Mouse (Mus musculus) megakaryocyte, embryonic 14.5 days (primary cell): ENCODE measurements around the gene Rhox2a. TPM values are rescaled to one million over a fixed set of nuclear protein-coding genes. Genes with fewer than 3 reads are reported as not detected.
"Not testable (repeated sequence)": the region's sequence is repeated elsewhere in the genome, so short reads cannot be mapped to it uniquely, and the experiment has no call there.

Experiments
- H3K27me3 ChIP-seq: replicated peaks from 2 replicates; pipeline ENCODE3; 2012; ENCODE audit warnings: inconsistent platforms
- H3K36me3 ChIP-seq: replicated peaks from 2 replicates; pipeline ENCODE3; 2012; ENCODE audit warnings: low read length, inconsistent platforms, mixed read lengths
- H3K4me1 ChIP-seq: 2 replicates; pipeline ENCODE4 v1.6.1; 2012; ENCODE audit warnings: inconsistent platforms
- H3K4me3 ChIP-seq: replicated peaks from 2 replicates; pipeline ENCODE3; 2012; ENCODE audit warnings: moderate library complexity, mild to moderate bottlenecking, inconsistent platforms
- H3K9me3 ChIP-seq: 2 replicates; pipeline ENCODE4 v1.6.1; 2012; ENCODE audit warnings: inconsistent platforms
- FLI1 ChIP-seq: IDR thresholded peaks from 2 replicates; pipeline ENCODE4 v1.6.1; 2012; ENCODE audit warnings: low read length, inconsistent platforms, mixed read lengths
- GATA1 ChIP-seq: IDR thresholded peaks from 3 replicates; pipeline ENCODE4 v1.6.1; 2012; ENCODE audit warnings: mixed read lengths, low read length, inconsistent platforms, borderline replicate concordance
- polyA plus RNA-seq: library from polyadenylated mRNA; stranded (reverse); fragments of >175 nt; gene quantifications from 2 replicates; pipeline ENCODE4 v1.2.3, GENCODE M21; 2012; ENCODE audit warnings: low replicate concordance; ENCODE audit not compliant: insufficient read depth

Gene Rhox2a
- not detected in 2 replicates for polyA plus RNA-seq

- H3K9me3 ChIP-seq, H3K27me3 ChIP-seq, H3K4me3 ChIP-seq, H3K36me3 ChIP-seq, H3K4me1 ChIP-seq: not testable (repeated sequence)
Observed at GRCm38 (mm10) chrX:37244676-37245075, at the start of gene Rhox2a. TSS of gene Rhox2a (plus strand) at chrX:37244976.

GRCm38 (mm10) chrX:37198676-37199075 lies 46.1 kb upstream of the Rhox2a start:
- H3K9me3 ChIP-seq: peaks cover 5% of the 10 kb centered on the region; the same call in 1 of the 2 replicates
- no peaks in the 10 kb centered on the region for H3K4me1 ChIP-seq
- no peak for TF ChIP-seq GATA1
- TF ChIP-seq FLI1: no peak
- H3K4me3 ChIP-seq: no peak overlapping the region
- no peaks in the 10 kb centered on the region for H3K36me3 ChIP-seq
- H3K27me3 ChIP-seq: peaks cover 4% of the 10 kb centered on the region

- TF ChIP-seq GATA1 (no peak), FLI1 (no peak)
- peaks cover 45% of the 10 kb centered on the region for H3K27me3 ChIP-seq
Observed at GRCm38 (mm10) chrX:37210941-37211340, 33.8 kb upstream of the Rhox2a start, which contains the start of gene Gm9. TSS of gene Gm9 (minus strand) at chrX:37211041.

DNA sequence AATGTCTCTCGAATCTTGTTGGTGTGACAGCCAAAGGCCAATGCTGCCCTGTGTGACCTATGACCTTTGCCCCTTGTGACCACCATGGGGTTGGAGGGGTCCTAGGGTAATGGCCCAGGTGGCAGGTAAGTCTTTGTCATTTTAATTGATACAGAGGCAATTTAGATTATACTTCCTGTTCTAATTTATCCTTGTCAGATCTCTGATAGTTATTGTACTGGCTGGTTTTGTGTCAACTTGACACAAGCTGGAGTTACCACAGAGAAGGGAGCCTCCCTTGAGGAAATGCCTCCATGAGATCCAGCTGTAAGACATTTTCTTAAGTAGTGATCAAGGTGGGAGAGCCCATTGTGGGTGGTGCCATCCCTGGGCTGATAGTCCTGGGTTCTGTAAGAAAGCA lies 22.6 kb upstream of the Rhox2a start, which contains the start of gene Rhox1:
TSS of gene Rhox1 (minus strand) at position 101 of the 400 bp plus-strand sequence.
- H3K9me3 ChIP-seq, H3K4me3 ChIP-seq, H3K4me1 ChIP-seq, H3K36me3 ChIP-seq: not testable (repeated sequence)
- peaks cover 24% of the 10 kb centered on the region for H3K27me3 ChIP-seq

More at GRCm38 (mm10) chrX:37210941-37211340, 33.8 kb upstream of the Rhox2a start, which contains the start of gene Gm9:
- Histone ChIP-seq H3K4me3 (no peak within 1 kb of the TSS), H3K4me1 (no peaks in the 10 kb centered on the region), H3K9me3 (peaks cover 8% of the 10 kb centered on the region), H3K36me3 (no peaks in the 10 kb centered on the region)

- H3K27me3 ChIP-seq, H3K4me1 ChIP-seq, H3K9me3 ChIP-seq, H3K4me3 ChIP-seq, H3K36me3 ChIP-seq: not testable (repeated sequence)
Observed at GRCm38 (mm10) chrX:37249619-37250018, 4.8 kb downstream of the Rhox2a start, which contains the start of gene Rhox3a. TSS of gene Rhox3a (plus strand) at chrX:37249919.

DNA sequence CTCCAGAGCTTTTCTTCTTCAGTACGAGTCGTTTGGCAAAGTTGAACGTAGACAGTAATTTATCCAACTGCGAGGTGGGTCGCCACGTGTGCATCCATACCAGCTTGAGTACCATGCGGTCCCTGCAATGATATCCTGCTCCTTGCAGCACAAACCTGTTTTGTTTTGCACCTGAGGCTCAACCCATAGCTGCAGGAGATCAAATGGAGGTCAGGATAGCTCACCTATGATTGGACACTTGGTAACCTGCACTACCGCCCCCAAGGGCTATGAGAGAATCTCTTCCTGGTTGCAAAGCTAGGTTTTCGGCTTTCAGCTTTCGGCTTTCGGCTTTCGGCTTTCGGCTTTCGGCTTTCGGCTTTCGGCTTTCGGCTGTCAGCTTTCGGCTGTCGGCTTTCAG lies 20.3 kb downstream of the Rhox2a start, which contains the start of gene Rhox4a:
TSS of gene Rhox4a (plus strand) at position 301 of the 400 bp plus-strand sequence.
- H3K4me3 ChIP-seq, H3K27me3 ChIP-seq, H3K9me3 ChIP-seq, H3K36me3 ChIP-seq, H3K4me1 ChIP-seq: not testable (repeated sequence)

Other genes with a start within 250 kb of the Rhox2a start
- gene Sowahd, start 196.1 kb upstream of the Rhox2a start, polyA plus RNA-seq: not detected in 2 replicates
- 63.5 and 367 TPM in 2 replicates for gene Rpl39, start 159.6 kb upstream of the Rhox2a start, polyA plus RNA-seq
- 5.9 TPM in 1 of 2 replicates, not detected in the other for gene Upf3b, start 134.7 kb upstream of the Rhox2a start, polyA plus RNA-seq
- 3.7 and 10.4 TPM in 2 replicates for gene Nkap, start 118.2 kb upstream of the Rhox2a start, polyA plus RNA-seq
- not detected in 2 replicates for gene Akap14, start 76.1 kb upstream of the Rhox2a start, polyA plus RNA-seq
- gene Ndufa1, start 53.8 kb upstream of the Rhox2a start, polyA plus RNA-seq: 38.5 and 272 TPM in 2 replicates
- gene Rnf113a1, start 53.7 kb upstream of the Rhox2a start, polyA plus RNA-seq: 3.0 TPM in 1 of 2 replicates, not detected in the other
- not detected in 2 replicates for gene Gm9, start 33.9 kb upstream of the Rhox2a start, polyA plus RNA-seq
- gene Rhox1, start 22.7 kb upstream of the Rhox2a start, polyA plus RNA-seq: not detected in 2 replicates
- gene Rhox3a, start 4.9 kb downstream of the Rhox2a start, polyA plus RNA-seq: not detected in 2 replicates
- not detected in 2 replicates for gene Rhox4a, start 20.4 kb downstream of the Rhox2a start, polyA plus RNA-seq
- not detected in 2 replicates for gene Rhox3a2, start 135.1 kb downstream of the Rhox2a start, polyA plus RNA-seq
- gene Rhox4a2, start 145.9 kb downstream of the Rhox2a start, polyA plus RNA-seq: not detected in 2 replicates
- gene Rhox2b, start 167.1 kb downstream of the Rhox2a start, polyA plus RNA-seq: not detected in 2 replicates
- not detected in 2 replicates for gene Rhox4b, start 187.5 kb downstream of the Rhox2a start, polyA plus RNA-seq
- not detected in 2 replicates for gene Rhox2c, start 208.7 kb downstream of the Rhox2a start, polyA plus RNA-seq
- not detected in 2 replicates for gene Rhox3c, start 213.6 kb downstream of the Rhox2a start, polyA plus RNA-seq
- not detected in 2 replicates for gene Rhox4c, start 235.4 kb downstream of the Rhox2a start, polyA plus RNA-seq
- not detected in 2 replicates for gene Rhox2d, start 248.5 kb downstream of the Rhox2a start, polyA plus RNA-seq